Mouse (Mus musculus) cerebellum, adult 11-12 months (tissue): Measurements from ENCODE around the gene Igtp.
"Not testable (repeated sequence)": the region's sequence is repeated elsewhere in the genome, so short reads cannot be mapped to it uniquely, and the experiment has no call there.

Experiments
- DNase-seq: peaks from one replicate; pipeline ENCODE4 v3.0.0; 2022

The Igtp gene

GRCm38 (mm10) chr11:58199229-58200037 is at the start of gene Igtp, which contains the start of gene Irgm2:
TSS of gene Igtp (plus strand) at chr11:58199556.
TSS of gene Irgm2 (plus strand) at chr11:58199618.
- DNase-seq = not testable (repeated sequence)

- no peak for DNase-seq
Measured at GRCm38 (mm10) chr11:58155458-58155857, 43.9 kb upstream of the Igtp start.

DNA sequence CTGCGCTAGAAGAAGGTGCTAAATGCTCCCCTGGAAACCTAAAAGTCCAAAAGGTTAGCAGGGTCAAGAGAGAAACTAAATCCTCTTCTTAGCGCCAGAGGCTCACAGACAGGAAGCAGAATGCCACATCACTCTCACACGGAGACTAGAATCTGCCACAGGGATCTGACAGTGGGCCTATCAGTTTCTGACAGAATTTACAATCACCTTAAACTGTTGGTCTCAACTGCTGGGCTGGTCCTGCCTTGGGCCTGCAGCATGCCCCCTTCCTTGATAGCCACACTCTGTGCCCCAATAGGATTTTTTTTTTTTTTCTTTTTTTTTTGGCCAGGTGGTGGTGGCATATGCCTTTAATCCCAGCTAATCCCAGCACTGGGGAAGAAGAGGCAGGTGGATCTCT is 42.5 kb upstream of the Igtp start:
- DNase-seq = no peak

- DNase-seq = no peak
Measured at GRCm38 (mm10) chr11:58165072-58165471, 34.3 kb upstream of the Igtp start.

DNA sequence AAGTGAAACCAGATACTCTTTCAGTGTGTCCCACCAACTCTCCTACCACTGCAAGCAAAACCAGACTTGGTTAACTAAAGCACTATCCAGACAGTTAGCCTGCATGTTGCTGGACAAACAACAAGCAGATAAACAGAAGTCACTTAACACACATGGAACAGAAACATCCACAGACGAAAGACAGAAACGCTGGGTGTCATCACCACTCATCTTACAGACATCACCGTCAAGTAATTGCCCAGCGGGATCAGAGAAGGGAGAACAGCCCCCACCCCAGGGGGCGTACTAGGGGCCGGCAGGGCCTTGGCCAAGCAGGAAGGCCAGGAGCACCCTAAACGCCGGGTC is 31.6 kb upstream of the Igtp start:
- no peak for DNase-seq

DNA sequence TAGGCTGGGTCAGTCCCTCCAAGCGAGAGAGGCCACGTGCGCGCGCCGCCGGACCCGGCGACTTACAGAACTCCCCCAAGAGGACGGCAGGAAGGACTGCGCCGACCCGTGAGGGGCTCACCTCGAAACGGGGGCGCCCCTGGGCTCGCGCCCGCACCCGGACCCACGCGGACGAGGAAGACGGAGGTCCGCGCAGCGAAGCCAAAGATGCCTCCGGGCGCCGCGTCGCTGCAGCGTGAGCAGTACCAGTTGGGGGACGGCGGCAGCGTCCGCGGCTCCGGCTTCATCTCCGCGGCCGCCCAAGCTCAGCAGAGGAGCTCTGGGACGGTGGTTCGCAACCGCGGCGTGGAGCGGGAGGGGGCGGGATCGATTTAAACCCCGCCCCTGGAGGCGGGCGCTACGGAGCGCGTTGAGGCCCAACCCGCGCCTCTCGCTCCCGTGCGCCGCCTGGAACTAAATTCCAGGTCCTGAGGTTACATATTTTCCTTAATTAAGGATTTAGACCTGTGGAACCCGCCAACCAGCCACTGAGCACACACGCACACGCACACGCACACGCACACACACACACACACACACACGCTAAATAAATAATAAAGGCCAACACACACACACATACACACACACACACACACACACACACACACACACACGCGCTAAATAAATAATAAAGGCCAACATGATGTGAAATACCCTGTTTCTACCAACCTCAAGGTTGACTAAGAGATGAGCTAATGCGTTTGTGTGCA is 31.0 kb upstream of the Igtp start, which contains the start of gene Gemin5:
Gene Gemin5 (minus strand): TSS at position 373 of the 749 bp plus-strand sequence.
- peak; percentile 85 for DNase-seq

DNA sequence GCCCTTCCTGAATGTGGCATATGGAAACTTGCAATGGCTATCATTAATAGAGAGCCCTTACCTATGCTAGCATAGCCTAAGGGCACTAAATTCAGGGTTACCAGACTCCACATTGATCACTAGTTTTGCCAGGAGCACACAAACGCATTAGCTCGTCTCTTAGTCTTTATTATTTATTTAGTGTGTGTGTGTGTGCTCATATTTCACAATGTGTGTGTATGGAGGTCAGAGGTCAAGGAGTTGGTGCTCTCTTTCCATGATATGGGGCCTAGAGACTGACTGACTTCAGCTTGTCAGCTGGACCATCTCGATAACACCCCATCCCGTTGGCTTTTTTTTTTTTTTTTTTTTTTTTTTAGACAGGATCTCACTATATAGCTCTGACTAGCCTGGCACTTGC is 29.7 kb upstream of the Igtp start:
- no peak for DNase-seq

DNA sequence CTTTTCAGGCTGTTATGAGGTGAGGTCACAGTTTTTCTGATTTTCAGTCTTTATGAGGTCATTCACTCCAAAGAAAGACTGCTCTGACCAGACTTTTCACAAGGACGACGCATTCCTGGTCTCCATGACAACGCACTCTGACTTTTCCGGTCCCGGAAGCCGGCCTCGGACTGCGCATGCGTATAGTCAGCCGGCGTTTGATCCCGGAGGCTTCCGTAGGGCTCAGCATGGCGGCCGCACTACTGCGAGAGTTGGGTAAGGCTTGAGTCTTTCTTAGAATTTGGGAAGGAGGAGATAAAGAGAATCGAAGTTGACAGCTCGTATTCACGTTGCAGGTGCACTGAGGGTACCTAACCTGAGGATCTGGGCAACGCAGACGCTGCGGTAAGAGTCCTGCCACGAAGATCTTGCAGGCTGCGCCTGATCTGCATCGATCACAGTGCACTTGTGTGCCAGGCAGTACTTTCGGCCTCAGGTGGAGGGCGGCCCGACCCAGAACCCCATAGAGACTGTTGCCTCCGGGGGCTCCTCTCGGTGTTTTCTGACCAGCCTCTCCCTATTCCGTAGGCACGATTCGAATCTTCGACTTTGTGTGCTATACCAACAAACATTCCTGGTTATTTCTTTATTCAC is 27.8 kb upstream of the Igtp start, which contains the start of gene Mrpl22:
Gene Mrpl22 (plus strand): TSS at position 203 of the 633 bp plus-strand sequence.
- DNase-seq = peak; percentile 92

DNA sequence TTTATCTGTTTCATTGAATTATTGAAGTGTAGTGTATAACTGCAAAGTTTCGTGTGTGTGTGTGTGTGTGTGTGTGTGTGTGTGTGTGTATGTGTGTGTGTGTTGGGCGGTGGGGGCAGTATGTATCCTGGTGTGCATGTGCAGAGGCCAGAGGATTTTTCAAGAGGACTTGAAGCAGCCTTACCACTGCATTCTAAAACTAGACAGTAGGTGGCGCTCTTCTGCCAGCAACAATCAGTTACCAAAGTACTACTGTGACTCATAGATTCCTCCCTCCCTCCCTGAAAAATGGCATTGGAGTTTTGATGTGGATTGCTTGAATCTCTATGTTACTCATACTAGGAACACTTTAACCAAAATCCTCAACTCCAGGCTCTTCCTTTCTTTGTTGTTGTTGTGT is 19.8 kb upstream of the Igtp start:
- peak; percentile 59 for DNase-seq

GRCm38 (mm10) chr11:58179986-58180385 is 19.4 kb upstream of the Igtp start:
- not testable (repeated sequence) for DNase-seq

DNA sequence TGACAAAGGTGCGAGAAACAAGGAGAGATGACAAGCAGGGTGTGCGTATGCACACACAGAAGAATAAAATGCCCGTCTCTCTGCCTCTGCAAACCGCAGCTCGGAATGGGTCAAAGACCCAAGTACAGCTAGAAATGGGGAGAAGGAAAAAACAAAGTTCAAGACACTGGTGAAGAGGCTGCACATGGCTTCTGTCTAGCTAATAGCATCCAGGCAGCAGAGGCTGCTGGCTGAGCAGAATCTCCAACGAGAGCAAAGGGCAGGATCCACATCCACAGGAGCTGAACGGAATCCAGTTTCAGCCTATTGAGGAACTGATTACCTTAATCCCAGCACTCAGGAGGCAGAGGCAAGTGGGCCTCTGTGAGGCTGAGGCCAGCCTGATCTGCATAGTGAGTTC is 18.6 kb upstream of the Igtp start:
- DNase-seq = no peak

GRCm38 (mm10) chr11:58183579-58183978 is 15.8 kb upstream of the Igtp start:
- DNase-seq = no peak

DNA sequence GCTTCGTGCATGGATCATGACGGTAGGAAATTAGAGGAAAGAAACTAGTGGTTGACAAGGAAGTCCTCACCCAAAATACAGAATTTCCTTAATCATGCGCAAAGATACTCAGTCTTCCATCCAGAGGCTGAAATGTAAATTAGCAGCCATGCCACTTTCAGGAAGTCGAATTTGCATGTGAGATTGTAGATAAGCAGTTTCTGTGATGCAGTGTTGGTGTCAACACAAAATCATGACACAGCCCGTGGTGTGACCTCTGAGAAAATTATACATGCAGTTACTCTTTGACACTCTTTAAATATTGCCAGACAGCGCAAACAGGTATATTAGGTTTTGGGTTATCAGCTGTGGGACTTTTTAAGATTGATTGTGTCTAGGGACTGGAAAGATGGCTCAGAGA is 9.7 kb upstream of the Igtp start:
- no peak for DNase-seq

- peak; percentile 46 for DNase-seq
Measured at GRCm38 (mm10) chr11:58193326-58193725, 6.0 kb upstream of the Igtp start.

DNA sequence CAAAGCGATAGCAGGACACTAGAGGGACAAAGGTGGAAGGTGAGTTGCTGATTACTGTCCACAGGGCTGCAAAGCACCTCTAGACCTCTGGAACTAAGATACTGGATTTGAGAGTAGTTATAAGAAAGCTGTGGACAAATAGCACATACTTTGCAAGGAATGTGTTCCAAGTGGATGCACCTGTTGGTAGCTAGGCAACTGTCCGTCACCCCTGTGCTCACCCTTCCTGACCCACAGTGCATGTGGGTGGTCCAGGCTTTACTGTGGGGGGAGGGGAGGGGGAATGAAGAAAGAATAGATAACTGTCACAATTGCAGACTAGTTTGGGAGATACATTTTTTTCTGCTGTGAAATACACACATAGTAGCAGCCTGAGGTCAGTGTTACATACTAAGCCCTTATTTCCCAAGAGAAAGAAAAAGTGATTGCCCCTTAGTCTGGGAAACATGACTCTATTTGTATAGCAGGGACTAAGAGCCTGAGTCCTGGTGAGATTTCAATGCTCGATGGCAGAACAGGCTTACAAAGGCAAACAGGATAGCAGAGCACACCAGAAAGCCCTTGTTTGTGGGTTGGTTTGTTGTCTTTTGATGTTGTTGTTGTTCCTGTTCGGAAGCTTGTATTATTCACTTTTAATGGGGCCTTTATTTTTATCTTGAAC is 5.4 kb upstream of the Igtp start:
- DNase-seq = no peak

DNA sequence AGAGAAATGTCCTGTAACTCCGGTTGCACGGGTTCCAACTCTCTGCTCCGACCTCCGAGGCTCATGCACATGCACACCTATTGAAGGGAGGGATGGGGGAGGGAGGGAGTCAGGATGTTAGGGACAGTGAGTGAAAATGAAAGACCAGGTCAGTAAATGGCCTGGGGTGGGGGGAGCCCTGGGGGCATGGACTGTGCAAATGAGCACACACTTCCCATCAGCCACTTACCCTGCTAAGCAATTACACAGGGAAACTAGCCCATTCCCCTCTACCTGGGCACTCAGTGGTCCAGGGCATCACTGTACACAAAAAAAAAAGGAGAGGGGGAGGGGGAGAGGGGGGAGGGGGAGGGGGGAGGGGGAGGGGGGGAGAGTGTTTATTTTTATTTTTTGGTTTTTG is 693 bp upstream of the Igtp start:
- DNase-seq = no peak

GRCm38 (mm10) chr11:58200226-58200625 is 870 bp downstream of the Igtp start:
- DNase-seq = no peak

DNA sequence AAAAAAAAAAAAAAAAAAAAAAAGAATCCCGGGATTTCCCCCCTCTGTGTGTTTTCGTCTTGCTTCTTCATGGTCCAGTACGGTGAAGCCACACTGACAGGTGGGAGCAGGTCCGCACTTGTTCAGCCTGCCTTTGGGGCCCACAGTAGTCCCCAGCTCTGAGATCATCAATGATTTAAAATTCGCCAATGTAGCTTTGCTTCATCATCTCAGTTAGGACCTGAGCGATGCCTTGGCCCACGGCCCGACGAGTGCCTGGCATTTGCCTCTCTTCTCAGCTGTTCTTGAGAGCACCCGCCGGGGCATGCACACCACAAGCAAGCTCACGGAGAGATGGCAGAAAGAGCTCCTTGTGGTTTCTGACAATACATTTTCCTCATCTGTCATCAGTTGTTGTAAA is 1.7 kb downstream of the Igtp start:
- DNase-seq = no peak

DNA sequence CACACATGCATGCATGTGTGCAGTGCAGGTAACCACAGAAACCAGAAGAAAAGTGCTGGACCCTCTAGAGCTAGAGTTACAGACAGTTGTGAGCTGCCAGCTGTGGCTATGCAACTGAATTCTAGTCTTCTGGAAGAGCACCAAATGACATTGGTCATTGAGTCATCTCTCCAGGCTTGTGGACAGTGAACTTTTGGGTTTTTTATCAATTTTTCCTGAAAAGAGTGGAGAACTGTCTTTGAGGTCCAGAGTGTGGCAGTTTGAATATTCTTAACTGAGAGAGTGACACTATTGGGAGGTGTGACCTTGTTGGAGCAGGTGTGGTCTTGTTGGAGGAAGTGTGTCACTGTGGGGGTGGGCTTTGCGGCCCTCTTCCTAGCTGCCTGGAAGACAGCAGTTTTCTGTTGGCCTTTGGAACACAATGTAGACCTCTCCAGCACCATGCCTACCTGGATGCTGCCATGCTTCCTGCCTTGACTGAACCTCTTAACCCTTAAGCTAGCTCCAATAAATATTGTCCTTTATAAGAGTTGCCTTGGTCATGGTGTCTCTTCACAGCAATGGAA is 11.0 kb downstream of the Igtp start:
- DNase-seq = no peak

- no peak for DNase-seq
Measured at GRCm38 (mm10) chr11:58211062-58211681, 11.8 kb downstream of the Igtp start.

DNA sequence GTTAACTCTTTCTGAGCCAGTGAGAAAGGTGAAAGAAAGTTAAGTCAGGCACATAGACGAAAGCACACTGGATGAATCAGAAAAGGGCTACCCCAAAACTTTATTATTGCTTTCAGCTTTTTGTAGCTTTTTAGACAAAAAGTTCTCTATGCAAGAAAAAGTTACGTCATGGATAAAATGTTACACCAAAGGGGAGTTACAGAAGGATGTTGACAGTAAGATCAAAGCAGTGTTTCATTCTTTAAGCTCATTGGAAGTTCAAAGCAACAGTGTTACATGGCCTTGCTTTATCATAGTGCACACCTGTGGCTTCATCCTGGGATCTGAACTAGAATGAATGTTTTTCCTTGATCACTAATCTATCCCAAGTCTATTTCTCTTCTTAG is 12.3 kb downstream of the Igtp start:
- no peak for DNase-seq

GRCm38 (mm10) chr11:58213673-58214342 is 14.5 kb downstream of the Igtp start:
- DNase-seq = no peak
